Mouse (Mus musculus) bone marrow macrophage, adult 2 months (primary cell): ENCODE data around the gene Ffar2. TPM values are rescaled to one million over a fixed set of nuclear protein-coding genes. Genes with fewer than 3 reads are reported as not detected.
A peak's percentile ranks its signal among the peaks of the same experiment; 100 is the strongest.

Experiments
- H3K27ac ChIP-seq: 2 replicates; pipeline ENCODE4 v1.5.1; 2012; ENCODE audit warnings: low read depth, low read length; ENCODE audit not compliant: insufficient read depth
- H3K4me1 ChIP-seq: 2 replicates; pipeline ENCODE4 v1.6.1; 2012; ENCODE audit warnings: low read length; ENCODE audit not compliant: control insufficient read depth, insufficient read depth
- H3K4me3 ChIP-seq: 2 replicates; pipeline ENCODE4 v1.5.1; 2012; ENCODE audit warnings: mild to moderate bottlenecking, low read length, moderate library complexity; ENCODE audit not compliant: insufficient read depth
- CTCF ChIP-seq: IDR thresholded peaks from 2 replicates; pipeline ENCODE4 v1.5.1; 2012; ENCODE audit warnings: low read depth, mild to moderate bottlenecking, low read length, moderate library complexity
- POLR2A ChIP-seq: IDR thresholded peaks from 2 replicates; pipeline ENCODE4 v1.6.1; 2012; ENCODE audit warnings: mild to moderate bottlenecking, low read depth, low read length, borderline replicate concordance
- polyA plus RNA-seq: library from polyadenylated mRNA; stranded (reverse); fragments of >200 nt; gene quantifications from 2 replicates; pipeline ENCODE4 v1.2.4, GENCODE M21; 2012; ENCODE audit not compliant: missing spikeins, insufficient read depth, insufficient read length

The Ffar2 gene
- polyA plus RNA-seq, 1 experiment, result not detected

- Histone ChIP-seq H3K27ac (no peak overlapping the region), H3K4me1 (no peaks in the 10 kb centered on the region), H3K4me3 (no peak overlapping the region)
- TF ChIP-seq CTCF (no peak), POLR2A (no peak)
Observed at GRCm38 (mm10) chr7:30803256-30803655, 20.3 kb downstream of the Ffar2 start.

GRCm38 (mm10) chr7:30800653-30801052, 22.9 kb downstream of the Ffar2 start:
- TF ChIP-seq CTCF (no peak), POLR2A (no peak)
- Histone ChIP-seq H3K4me3 (no peak overlapping the region), H3K4me1 (no peaks in the 10 kb centered on the region), H3K27ac (no peak overlapping the region)

GRCm38 (mm10) chr7:30796790-30797189, 26.8 kb downstream of the Ffar2 start:
- no peak for TF ChIP-seq POLR2A
- TF ChIP-seq CTCF, result no peak
- no peak overlapping the region for H3K27ac ChIP-seq
- H3K4me3 ChIP-seq, result no peak overlapping the region
- peaks cover 12% of the 10 kb centered on the region for H3K4me1 ChIP-seq

GRCm38 (mm10) chr7:30794921-30795320, 28.7 kb downstream of the Ffar2 start:
- peak overlapping the region; percentile 37; the same call in 1 of the 2 replicates for H3K27ac ChIP-seq
- no peak overlapping the region for H3K4me3 ChIP-seq
- H3K4me1 ChIP-seq, result peaks cover 12% of the 10 kb centered on the region
- TF ChIP-seq POLR2A, result no peak

GRCm38 (mm10) chr7:30791921-30792320, 31.7 kb downstream of the Ffar2 start:
- no peak overlapping the region for H3K27ac ChIP-seq
- peaks cover 12% of the 10 kb centered on the region for H3K4me1 ChIP-seq
- TF ChIP-seq POLR2A (no peak), CTCF (no peak)
- H3K4me3 ChIP-seq, result no peak overlapping the region

GRCm38 (mm10) chr7:30790141-30790540, 33.4 kb downstream of the Ffar2 start:
- TF ChIP-seq POLR2A (no peak), CTCF (no peak)
- no peak overlapping the region for H3K27ac ChIP-seq

GRCm38 (mm10) chr7:30787377-30788022, 36.1 kb downstream of the Ffar2 start, which contains the start of gene Krtdap:
Krtdap (plus strand) TSS chr7:30787896.
- H3K27ac ChIP-seq, result no peak within 1 kb of the TSS
- H3K4me3 ChIP-seq, result no peak within 1 kb of the TSS
- TF ChIP-seq CTCF (no peak), POLR2A (no peak)
- H3K4me1 ChIP-seq, result no peaks in the 10 kb centered on the region

More at GRCm38 (mm10) chr7:30790141-30790540, 33.4 kb downstream of the Ffar2 start:
- Histone ChIP-seq H3K4me3 (no peak overlapping the region), H3K4me1 (peaks cover 7% of the 10 kb centered on the region)

GRCm38 (mm10) chr7:30785721-30786546, 37.6 kb downstream of the Ffar2 start:
- TF ChIP-seq POLR2A (no peak), CTCF (no peak)
- Histone ChIP-seq H3K4me3 (no peak overlapping the region), H3K27ac (no peak overlapping the region), H3K4me1 (no peaks in the 10 kb centered on the region)

GRCm38 (mm10) chr7:30785154-30785553, 38.4 kb downstream of the Ffar2 start:
- TF ChIP-seq CTCF, result no peak
- TF ChIP-seq POLR2A, result no peak
- Histone ChIP-seq H3K4me3 (no peak overlapping the region), H3K27ac (no peak overlapping the region), H3K4me1 (no peaks in the 10 kb centered on the region)

- H3K27ac ChIP-seq, result no peak overlapping the region
- no peak for TF ChIP-seq CTCF
- H3K4me1 ChIP-seq, result no peaks in the 10 kb centered on the region
- no peak overlapping the region for H3K4me3 ChIP-seq
Observed at GRCm38 (mm10) chr7:30782658-30783057, 40.9 kb downstream of the Ffar2 start.
